Mouse (Mus musculus): ENCODE data around the gene Trim50.
A peak's percentile ranks its signal among the peaks of the same experiment; 100 is the strongest.

Gene Trim50

DNA sequence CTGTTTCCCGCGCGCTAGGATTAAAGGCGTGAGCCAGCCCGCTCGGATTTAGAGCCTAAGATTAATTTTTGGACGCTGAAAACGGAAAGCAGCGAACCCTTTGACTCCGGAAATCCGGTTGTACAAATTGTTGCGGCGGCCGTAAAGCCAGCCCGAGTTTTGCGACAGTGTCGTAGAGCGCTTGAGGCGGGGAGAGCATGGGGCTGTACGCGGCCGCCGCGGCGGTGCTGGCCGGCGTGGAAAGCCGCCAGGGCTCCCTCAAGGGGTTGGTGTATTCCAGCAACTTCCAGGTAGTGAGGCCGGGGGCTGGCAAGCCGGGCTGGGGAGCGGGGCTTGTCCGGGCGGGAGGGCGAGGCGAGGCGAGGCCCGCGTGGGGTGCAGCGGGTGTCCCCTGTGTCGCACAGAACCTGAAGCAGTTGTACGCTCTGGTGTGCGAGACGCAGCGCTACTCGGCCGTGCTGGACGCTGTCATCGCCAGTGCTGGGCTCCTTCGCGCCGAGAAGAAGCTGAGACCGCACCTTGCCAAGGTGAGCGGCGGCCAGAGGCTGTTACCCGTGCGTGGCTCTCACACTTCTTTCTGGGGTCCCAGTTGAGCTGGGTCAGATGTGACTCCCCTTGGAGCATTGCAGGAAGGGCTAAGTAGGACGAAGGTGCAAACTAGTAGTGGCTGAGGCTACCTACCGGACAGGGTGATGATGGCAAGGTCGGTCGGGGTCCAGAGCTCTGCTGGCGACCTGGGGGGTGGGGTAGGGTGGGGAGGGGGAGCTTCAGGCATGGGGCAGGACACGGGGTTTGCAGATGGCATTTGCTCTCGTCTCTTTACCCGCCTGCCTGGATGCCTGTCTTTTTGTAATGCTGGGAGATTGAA lies 16.9 kb downstream of the Trim50 start, which contains the start of gene Nsun5:
TSS of gene Nsun5 (plus strand) at position 167 of the 868 bp plus-strand sequence.
- peak; percentile 95 for DNase-seq

DNA sequence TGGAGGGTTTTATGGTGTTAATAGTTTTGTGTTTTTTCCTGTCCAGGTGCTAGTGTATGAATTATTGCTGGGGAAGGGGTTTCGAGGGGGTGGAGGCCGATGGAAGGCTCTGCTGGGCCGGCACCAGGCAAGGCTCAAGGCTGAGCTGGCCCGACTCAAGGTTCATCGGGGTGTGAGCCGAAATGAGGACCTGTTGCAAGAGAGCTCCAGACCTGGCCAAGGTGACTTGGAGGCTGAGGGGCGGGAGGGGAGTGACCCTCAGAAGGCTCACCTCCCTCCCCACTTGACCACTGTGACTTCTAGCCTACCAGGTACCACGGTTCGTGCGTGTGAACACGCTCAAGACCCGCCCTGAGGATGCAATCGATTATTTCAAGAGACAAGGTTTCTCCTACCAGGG lies 18.1 kb downstream of the Trim50 start:
- no peak for DNase-seq

- DNase-seq, result no peak
These were observed 20.5 kb downstream of the Trim50 start for GRCm38 (mm10) chr5:135373601-135374000.

DNA sequence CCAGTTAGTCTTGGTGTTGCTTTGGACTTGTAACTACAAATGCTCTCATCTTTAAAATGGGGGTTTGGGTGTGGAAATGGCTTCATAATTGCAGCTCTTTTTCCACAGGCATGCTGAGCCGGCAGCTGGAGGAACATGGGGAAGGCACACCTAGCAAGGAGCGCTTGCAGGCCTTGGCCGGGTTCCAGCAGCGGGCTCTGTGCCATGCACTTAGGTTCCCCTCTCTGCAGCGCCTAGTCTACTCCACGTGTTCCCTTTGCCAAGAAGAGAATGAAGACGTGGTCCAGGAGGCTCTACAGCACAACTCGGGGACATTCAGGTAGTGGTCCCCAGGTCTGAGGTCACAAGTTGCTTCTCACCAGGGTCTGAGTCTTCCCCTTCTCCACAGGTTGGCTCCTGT lies 22.1 kb downstream of the Trim50 start:
- no peak for DNase-seq

GRCm38 (mm10) chr5:135376341-135376740 lies 23.2 kb downstream of the Trim50 start:
- DNase-seq, result no peak

- DNase-seq, result no peak
These were observed 27.6 kb downstream of the Trim50 start for GRCm38 (mm10) chr5:135380681-135381080.

GRCm38 (mm10) chr5:135381356-135381925 lies 28.3 kb downstream of the Trim50 start:
- no peak for DNase-seq

- no peak for DNase-seq
These were observed 29.7 kb downstream of the Trim50 start for GRCm38 (mm10) chr5:135382746-135383145.

DNA sequence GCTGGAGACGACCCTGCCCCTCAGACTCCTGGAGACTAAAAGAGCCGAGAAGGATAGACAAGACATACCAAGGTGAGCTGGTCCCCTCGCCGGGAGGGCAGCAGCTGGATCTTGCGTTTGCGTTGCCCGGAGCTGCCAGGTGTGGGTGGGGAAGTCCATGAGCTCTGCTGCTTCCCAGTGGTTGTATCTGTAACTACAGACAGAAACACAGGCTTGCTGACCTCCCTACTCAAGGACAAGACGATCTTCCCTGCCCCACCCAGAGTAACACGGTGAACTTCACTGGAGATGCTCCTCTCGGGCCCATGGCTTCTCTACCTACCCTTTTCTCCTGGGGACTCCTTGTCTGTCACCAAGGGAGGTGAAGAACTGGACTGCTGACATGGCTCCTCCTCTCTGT lies 30.7 kb downstream of the Trim50 start:
- no peak for DNase-seq

GRCm38 (mm10) chr5:135394004-135394823 lies 41.1 kb downstream of the Trim50 start, which contains the start of gene Pom121:
Pom121 (minus strand) TSS chr5:135394546.
- DNase-seq, result peak; percentile 74

DNA sequence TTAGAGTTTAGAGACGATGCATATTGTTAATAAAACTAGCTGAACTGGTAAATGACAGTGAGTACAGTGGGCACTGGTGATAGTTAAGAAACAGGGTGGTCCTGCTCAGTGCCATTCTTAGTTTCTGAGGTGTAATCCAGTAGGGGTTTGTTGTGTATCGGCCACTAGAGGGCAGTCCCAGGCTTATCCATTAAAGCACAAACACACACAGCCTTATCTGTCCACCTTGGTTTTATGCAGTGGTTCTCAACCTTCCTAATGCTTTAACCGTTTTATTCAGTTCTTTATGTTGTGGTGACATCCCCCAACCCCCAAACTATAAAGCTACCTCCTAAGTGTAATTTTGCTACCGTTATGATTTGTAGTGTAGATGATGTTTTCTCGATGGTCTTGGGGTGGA lies 42.7 kb downstream of the Trim50 start:
- no peak for DNase-seq

DNA sequence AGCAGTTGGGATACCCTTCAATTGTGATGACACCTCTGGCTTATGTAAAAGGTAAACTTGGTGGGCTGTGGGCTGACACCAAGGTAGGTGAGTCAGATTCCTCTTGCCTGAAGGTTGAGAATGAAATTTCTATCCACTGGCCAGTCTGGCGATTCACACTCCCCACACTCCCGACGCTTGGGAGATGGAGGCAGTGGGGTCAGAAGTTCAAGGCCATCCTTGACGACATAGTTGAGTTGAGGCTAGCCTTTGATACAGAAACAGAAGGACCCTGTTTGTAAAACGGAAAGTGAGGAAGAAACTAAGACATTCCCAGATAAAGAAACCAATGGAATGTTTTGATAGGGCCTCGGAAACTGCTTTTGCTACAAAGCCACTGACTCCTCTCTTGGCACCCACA lies 46.3 kb downstream of the Trim50 start:
- no peak for DNase-seq

- peak; percentile 65 for DNase-seq
These were observed 47.1 kb downstream of the Trim50 start for GRCm38 (mm10) chr5:135400244-135400643.

GRCm38 (mm10) chr5:135404623-135405022 lies 51.5 kb downstream of the Trim50 start:
- no peak for DNase-seq

- DNase-seq, result no peak
These were observed 52.3 kb downstream of the Trim50 start for GRCm38 (mm10) chr5:135405437-135405836.

DNA sequence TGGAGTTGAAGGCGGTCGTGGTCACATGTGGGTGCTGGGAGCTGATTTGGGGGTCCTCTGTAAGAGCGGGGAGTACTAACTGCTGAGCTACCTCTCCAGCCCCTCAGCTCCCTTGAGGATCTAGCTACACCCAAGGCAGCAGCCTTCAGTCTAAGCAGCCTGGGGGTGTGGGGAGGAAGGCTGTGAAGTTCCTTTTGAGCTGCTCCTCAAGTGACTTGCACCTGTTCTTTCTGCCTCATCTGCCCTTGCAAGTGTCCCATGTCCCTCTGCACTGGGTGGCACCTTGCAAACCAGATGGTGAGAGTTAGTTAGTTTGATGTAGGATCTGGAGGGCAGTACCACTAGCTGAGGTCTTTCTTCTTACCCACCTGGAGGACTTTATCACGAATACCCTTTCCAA lies 55.0 kb downstream of the Trim50 start:
- DNase-seq, result no peak

DNA sequence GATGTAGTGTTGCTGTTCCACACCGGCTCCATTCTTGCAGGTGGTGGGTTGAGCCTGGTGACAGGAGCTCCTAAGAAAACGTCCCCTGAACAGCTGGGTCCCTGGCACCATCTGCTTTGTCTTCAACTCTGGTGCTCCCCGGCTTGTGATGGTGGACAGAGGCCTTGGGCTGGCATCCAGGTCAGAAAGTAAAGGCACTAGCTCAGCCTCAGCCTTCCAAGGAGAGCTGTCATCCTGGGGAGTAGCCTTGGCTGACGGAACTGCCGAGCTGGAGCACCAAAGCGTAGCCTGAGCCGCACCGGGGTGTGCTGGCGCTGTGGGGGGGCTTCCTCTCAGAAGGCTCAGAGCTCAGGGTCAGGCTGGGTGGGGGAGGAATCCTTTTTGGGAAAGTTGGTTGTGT lies 57.2 kb downstream of the Trim50 start:
- no peak for DNase-seq
